Mouse (Mus musculus) heart, adult 11 months (tissue): Measurements from ENCODE around the gene Sapcd2.

Experiments used
- DNase-seq: peaks from one replicate; pipeline ENCODE4 v3.0.0; 2022

Gene Sapcd2

GRCm38 (mm10) chr2:25425481-25425880 is 53.4 kb downstream of the Sapcd2 start:
- no peak for DNase-seq

GRCm38 (mm10) chr2:25426721-25427191 is 54.6 kb downstream of the Sapcd2 start:
- DNase-seq = no peak

GRCm38 (mm10) chr2:25427256-25427655 is 55.1 kb downstream of the Sapcd2 start:
- DNase-seq = no peak
